Mouse (Mus musculus) fibroblast of lung, adult 2 months (primary cell): ENCODE data around the gene Mfge8.

Experiments
- DNase-seq: peaks from one replicate; pipeline ENCODE4 v3.0.0-alpha.2; 2011; ENCODE audit warnings: low read depth

Mfge8 gene

DNA sequence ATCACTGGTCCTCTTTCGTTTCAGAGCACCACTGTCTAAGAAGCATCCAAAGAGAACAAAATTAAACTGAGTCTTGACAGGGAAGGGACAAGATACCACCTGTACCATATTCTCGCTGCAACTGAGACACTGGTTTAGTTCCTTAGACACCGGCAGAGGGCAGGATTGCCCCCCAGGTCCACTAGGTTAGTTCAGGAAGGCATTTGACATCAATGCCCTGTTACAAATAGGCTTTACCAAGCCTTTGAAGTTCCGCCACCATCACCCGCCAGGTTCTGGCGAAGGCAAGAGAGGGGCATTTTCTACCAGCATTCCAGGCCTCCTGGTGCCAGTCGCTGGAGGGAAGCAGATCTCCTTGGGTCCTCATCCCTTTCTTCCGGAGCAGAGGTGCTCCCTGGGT lies 19.0 kb downstream of the Mfge8 start:
- DNase-seq: no peak

DNA sequence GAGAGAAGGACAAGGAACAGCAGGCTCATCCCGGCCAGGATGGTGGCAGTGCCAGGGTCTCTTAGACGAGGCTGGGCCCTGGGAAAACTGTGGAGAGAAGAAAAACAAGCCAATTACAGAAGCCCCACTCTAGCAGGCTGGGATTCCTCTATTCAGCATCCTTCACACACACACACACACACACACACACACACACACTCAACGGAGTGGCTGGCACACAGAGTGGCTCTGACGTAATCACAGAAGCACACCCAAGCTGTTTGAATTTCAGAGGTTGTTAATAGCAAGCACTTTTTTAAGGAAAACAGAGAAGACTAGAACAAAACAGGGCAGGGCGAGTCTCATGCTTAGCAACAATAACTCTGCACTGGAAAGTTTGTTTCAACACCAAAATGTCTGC lies 25.4 kb downstream of the Mfge8 start:
- no peak for DNase-seq

DNA sequence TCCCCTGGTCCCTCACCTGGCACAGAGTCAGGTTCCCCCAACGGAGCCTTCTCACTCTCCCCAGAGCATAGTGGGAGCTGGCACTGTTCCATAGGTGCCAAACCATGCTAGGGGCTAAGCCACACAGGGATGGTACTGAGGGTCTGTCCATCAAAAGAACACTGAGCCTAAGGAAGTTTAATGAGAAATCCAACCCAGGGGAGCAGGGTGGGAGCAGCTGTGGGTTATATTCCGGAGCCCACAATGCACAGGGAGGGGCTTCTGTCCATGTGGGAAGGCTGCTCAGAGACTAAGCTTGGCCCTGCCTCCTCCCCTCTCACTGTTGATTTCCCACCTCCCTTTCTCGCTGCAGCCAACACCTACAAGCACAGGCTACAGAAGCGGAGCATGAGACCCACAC lies 35.0 kb downstream of the Mfge8 start:
- DNase-seq: no peak

DNA sequence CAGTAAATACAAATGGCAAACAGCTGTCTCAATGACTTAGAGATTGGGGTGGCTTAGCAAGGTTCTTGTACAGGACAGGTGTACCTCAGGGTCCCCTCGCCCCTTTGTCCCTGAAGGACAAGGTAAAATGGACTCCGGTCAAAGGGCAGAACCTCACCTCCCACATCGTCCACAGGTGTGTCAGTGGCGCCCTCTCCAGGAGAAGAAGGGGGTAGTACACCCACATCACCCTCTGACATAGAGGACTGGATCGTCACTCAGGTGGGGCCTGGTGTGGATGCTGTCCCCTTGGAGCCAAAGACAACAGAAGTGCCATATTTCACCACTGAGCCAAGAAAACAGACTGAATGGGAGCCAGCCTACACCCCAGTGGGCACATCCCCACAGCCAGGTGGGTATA lies 52.4 kb downstream of the Mfge8 start:
- no peak for DNase-seq

DNA sequence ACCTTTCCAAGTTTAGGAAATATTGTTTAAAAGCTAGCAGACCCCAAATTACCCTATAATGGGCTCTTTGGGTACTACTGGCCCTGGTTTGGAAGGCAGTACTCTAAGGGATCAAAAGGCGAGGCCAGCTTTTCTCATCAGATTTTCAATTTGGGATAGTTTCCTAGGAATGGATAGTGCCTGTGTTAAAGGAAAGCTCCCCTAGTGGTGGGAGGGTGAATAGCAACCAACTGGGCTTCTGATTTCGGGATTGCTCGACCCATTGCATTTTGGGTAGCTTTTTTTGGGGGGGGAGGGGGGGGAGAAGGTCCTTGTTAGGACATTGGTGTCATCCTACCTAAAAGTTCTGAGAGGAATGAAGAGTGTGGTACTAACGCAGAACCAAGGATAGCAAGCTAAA lies 59.7 kb downstream of the Mfge8 start:
- no peak for DNase-seq
